ENCODE assay signal across 8 mouse cellular contexts in the genomic region with DNA sequence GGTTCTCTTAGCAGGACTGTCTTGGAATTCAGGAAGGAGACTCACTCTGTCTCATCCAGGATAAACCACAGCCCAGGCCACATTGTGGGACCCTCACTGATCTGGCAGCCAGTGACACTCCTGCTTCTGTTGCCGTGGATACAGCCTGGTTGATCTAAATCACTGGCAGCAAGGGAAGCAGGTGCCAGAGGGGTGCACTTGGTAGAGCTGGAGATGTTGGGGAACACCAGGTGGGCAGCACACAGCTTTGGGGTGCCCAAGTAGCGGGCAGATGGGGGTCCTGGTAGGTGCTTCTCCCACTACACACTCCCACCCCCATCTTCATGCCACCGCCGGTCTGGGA. TPM values are rescaled to one million over a fixed set of nuclear protein-coding genes. Genes with fewer than 3 reads are reported as not detected.
DNase-seq lines count a peak whose midpoint lies in the region; ATAC-seq and TF ChIP-seq lines count a peak whose summit lies in the region.

No protein-coding gene starts in this region.

- no peaks in the 10 kb centered on the region for H3K4me1 ChIP-seq in kidney, adult 2 months (ENCODE audit: control insufficient read depth, insufficient read depth, low read length)
- no peaks in the 10 kb centered on the region; the same call in 1 of the 2 replicates for H3K4me1 ChIP-seq in cortical plate, adult 2 months (ENCODE audit: control insufficient read depth, insufficient read depth, low read length)
- peaks cover 18% of the 10 kb centered on the region for H3K4me1 ChIP-seq in hindbrain, embryonic 12.5 days
- peaks cover 26% of the 10 kb centered on the region for H3K4me1 ChIP-seq in midbrain, embryonic 15.5 days

- peak; percentile 63 for ATAC-seq in hindbrain, embryonic 12.5 days (ENCODE audit: low FRiP score)
- ATAC-seq in midbrain, embryonic 15.5 days (replicated peaks), result peak; percentile 67

- DNase-seq in kidney, adult 2 months, result no peak
- DNase-seq in kidney, postnatal 14 days, result no peak
- no peak for DNase-seq in spleen, postnatal 36 days (ENCODE audit: low spot score in 2 of 2)
- DNase-seq in left cerebral cortex, adult 9 months (ENCODE audit: low spot score in 2 of 2), result no peak
- DNase-seq in gastrocnemius, postnatal 36 days, result no peak

- peak overlapping the region; percentile 65 for H3K4me3 ChIP-seq in kidney, adult 2 months (ENCODE audit: insufficient read depth, low read depth, low read length)
- peak overlapping the region; percentile 96 for H3K4me3 ChIP-seq in cortical plate, adult 2 months (ENCODE audit: insufficient read depth, low read length)
- peak overlapping the region; percentile 53 for H3K4me3 ChIP-seq in hindbrain, embryonic 12.5 days
- peak overlapping the region; percentile 61 for H3K4me3 ChIP-seq in midbrain, embryonic 15.5 days

- peak overlapping the region; percentile 59 for H3K4me2 ChIP-seq in hindbrain, embryonic 12.5 days (replicated peaks)
- H3K4me2 ChIP-seq in midbrain, embryonic 15.5 days, result peak overlapping the region; percentile 62

- H3K36me3 ChIP-seq in kidney, adult 2 months (ENCODE audit: control insufficient read depth, insufficient read depth, low read length), result no peaks in the 10 kb centered on the region
- no peaks in the 10 kb centered on the region for H3K36me3 ChIP-seq in hindbrain, embryonic 12.5 days
- no peaks in the 10 kb centered on the region for H3K36me3 ChIP-seq in midbrain, embryonic 15.5 days (replicated peaks)

- H3K27me3 ChIP-seq in kidney, adult 2 months (replicated peaks; ENCODE audit: control insufficient read depth, insufficient read depth, low read length), result no peaks in the 10 kb centered on the region
- H3K27me3 ChIP-seq in hindbrain, embryonic 12.5 days, result peaks cover 64% of the 10 kb centered on the region
- H3K27me3 ChIP-seq in midbrain, embryonic 15.5 days (replicated peaks), result peaks cover 29% of the 10 kb centered on the region

- TF ChIP-seq CTCF in kidney, adult 2 months (conservative IDR thresholded peaks at IDR 0.05; ENCODE audit: insufficient read depth, insufficient read length, low read depth, low read length), result no peak
- no peak for TF ChIP-seq CTCF in cortical plate, adult 2 months (IDR thresholded peaks at IDR 0.05; ENCODE audit: extremely low read depth, insufficient read depth, low read length)

- no peak for TF ChIP-seq POLR2A in kidney, adult 2 months (IDR thresholded peaks at IDR 0.05; ENCODE audit: low read depth, low read length)
- no peak for TF ChIP-seq POLR2A in cortical plate, adult 2 months (IDR thresholded peaks at IDR 0.05; ENCODE audit: extremely low read depth, insufficient read depth, low read length)

- 25% methylated on average over 4 of the region's 4 CpGs for WGBS in kidney, adult 2 months
- 11% methylated on average over 2 of the region's 4 CpGs for WGBS in hindbrain, embryonic 12.5 days
- 21% methylated on average over 4 of the region's 4 CpGs for WGBS in midbrain, embryonic 15.5 days

- intact Hi-C loops in gastrocnemius, postnatal 36 days (cut with DNase I), result no loop called here

- H3K27ac ChIP-seq in kidney, adult 2 months (ENCODE audit: insufficient read depth, low read depth, low read length), result no peak overlapping the region
- peak overlapping the region; percentile 82; the same call in 1 of the 2 replicates for H3K27ac ChIP-seq in cortical plate, adult 2 months (ENCODE audit: insufficient read depth, low read length)
- peak overlapping the region; percentile 81 for H3K27ac ChIP-seq in hindbrain, embryonic 12.5 days
- peak overlapping the region; percentile 84 for H3K27ac ChIP-seq in midbrain, embryonic 15.5 days

- no peaks in the 10 kb centered on the region for H3K9me3 ChIP-seq in hindbrain, embryonic 12.5 days (replicated peaks)
- no peaks in the 10 kb centered on the region for H3K9me3 ChIP-seq in midbrain, embryonic 15.5 days

- H3K9ac ChIP-seq in hindbrain, embryonic 12.5 days, result peak overlapping the region; percentile 70
- peak overlapping the region; percentile 69 for H3K9ac ChIP-seq in midbrain, embryonic 15.5 days

RNA-seq across cellular contexts. Expression of a gene that starts 0.5 kb away (rescaled TPM):
- polyA plus RNA-seq in kidney, adult 2 months (2012; rRNA removed), result 2.2 TPM in 2 replicates
- polyA plus RNA-seq in cortical plate, adult 2 months (2012; rRNA removed), result 8.7 and 8.8 TPM in 2 replicates
- polyA plus RNA-seq in hindbrain, embryonic 12.5 days (2016; fragmentation: Nextera tagmentation; extraction: Ambion mirVana), result 7.7 and 8.2 TPM in 2 replicates
- 11.1 and 13.6 TPM in 2 replicates for polyA plus RNA-seq in midbrain, embryonic 15.5 days (2015; fragmentation: Nextera tagmentation; extraction: Ambion mirVana)
- under 1 TPM; 0.28 to 0.84 TPM for total RNA-seq in gastrocnemius, postnatal 36 days (2021)

RNA-seq across cellular contexts. Expression of a gene that starts 25.8 kb away (rescaled TPM):
- 16.5 and 19.1 TPM in 2 replicates for polyA plus RNA-seq in kidney, adult 2 months (2012; rRNA removed)
- 163 and 184 TPM in 2 replicates for polyA plus RNA-seq in cortical plate, adult 2 months (2012; rRNA removed)
- 46.4 and 47.5 TPM in 2 replicates for polyA plus RNA-seq in hindbrain, embryonic 12.5 days (2016; fragmentation: Nextera tagmentation; extraction: Ambion mirVana)
- 58.7 and 60.4 TPM in 2 replicates for polyA plus RNA-seq in midbrain, embryonic 15.5 days (2015; fragmentation: Nextera tagmentation; extraction: Ambion mirVana)
- 10 to 100 TPM in 1 of 2 experiments, 1 to 10 TPM in 1; 9.1 to 11.4 TPM for total RNA-seq in gastrocnemius, postnatal 36 days (2021)

RNA-seq across cellular contexts. Expression of a gene that starts 40.7 kb away (rescaled TPM):
- polyA plus RNA-seq in kidney, adult 2 months (2012; rRNA removed), result 7.1 and 8.4 TPM in 2 replicates
- 35.6 and 38.6 TPM in 2 replicates for polyA plus RNA-seq in cortical plate, adult 2 months (2012; rRNA removed)
- 21.3 and 22.2 TPM in 2 replicates for polyA plus RNA-seq in hindbrain, embryonic 12.5 days (2016; fragmentation: Nextera tagmentation; extraction: Ambion mirVana)
- 33.3 and 38.9 TPM in 2 replicates for polyA plus RNA-seq in midbrain, embryonic 15.5 days (2015; fragmentation: Nextera tagmentation; extraction: Ambion mirVana)
- 1 to 10 TPM; 1.6 to 2.3 TPM for total RNA-seq in gastrocnemius, postnatal 36 days (2021)
